Comparison of ENCODE assay signal across 8 mouse cellular contexts in genomic region chr7:3423895-3424294, GRCm38 (mm10). TPM values are rescaled to one million over a fixed set of nuclear protein-coding genes. Genes with fewer than 3 reads are reported as not detected.
DNase-seq lines count a peak whose midpoint lies in the region; ATAC-seq lines count a peak whose summit lies in the region.
"Had no signal": no experiment of that assay in that cellular context is flagged by ENCODE, and none has a peak within 500 bp of the region (broad histone marks: within the 10 kb centered on the region; RNA-seq: fewer than 3 reads in every experiment).

Gene Cacng6, plus strand, starts transcription at chr7:3424195.

- no peak within 1 kb of the TSS for H3K9ac ChIP-seq in liver, embryonic 11.5 days (ENCODE audit: low read depth, low read length)
- H3K9ac ChIP-seq in forebrain, embryonic 16.5 days (replicated peaks; ENCODE audit: low read depth, low read length) = 0 out of 2 replicates have a peak within 1 kb of the TSS, but pooled peaks have one; percentile 20
- H3K9ac ChIP-seq in stomach, embryonic 15.5 days = no peak within 1 kb of the TSS
- H3K9ac ChIP-seq: liver, embryonic 13.5 days had no signal

- H3K27ac ChIP-seq in liver, embryonic 11.5 days (ENCODE audit: low read depth, low read length) = no peak within 1 kb of the TSS
- H3K27ac ChIP-seq in forebrain, embryonic 16.5 days (ENCODE audit: low read length) = no peak within 1 kb of the TSS
- H3K27ac ChIP-seq in limb, embryonic 10.5 days = no peak within 1 kb of the TSS
- no peak within 1 kb of the TSS for H3K27ac ChIP-seq in stomach, embryonic 15.5 days
- H3K27ac ChIP-seq: liver, embryonic 13.5 days had no signal

- peaks cover 68% of the 10 kb centered on the region for H3K27me3 ChIP-seq in liver, embryonic 11.5 days (replicated peaks; ENCODE audit: control insufficient read depth, insufficient read depth, low read length)
- H3K27me3 ChIP-seq in forebrain, embryonic 16.5 days (replicated peaks; ENCODE audit: control insufficient read depth, insufficient read depth, low read length) = peaks cover 19% of the 10 kb centered on the region
- peaks cover 81% of the 10 kb centered on the region for H3K27me3 ChIP-seq in limb, embryonic 10.5 days (ENCODE audit: low read depth, poor library complexity, severe bottlenecking)
- H3K27me3 ChIP-seq in stomach, embryonic 15.5 days (replicated peaks) = peaks cover 41% of the 10 kb centered on the region

- DNase-seq in liver, embryonic 11.5 days (ENCODE audit: low spot score) = no peak
- no peak for DNase-seq in liver
- no peak for DNase-seq in limb, embryonic 10.5 days (ENCODE audit: low spot score)
- no peak for DNase-seq in left cerebral cortex, adult 9 months (ENCODE audit: low spot score in 2 of 2)
- no peak for DNase-seq in adrenal gland, postnatal 4 days (ENCODE audit: low spot score in 2 of 2)
- DNase-seq: liver, embryonic 13.5 days had no signal

- WGBS in liver, embryonic 11.5 days = 30% methylated on average over 4 of the region's 4 CpGs
- 36% methylated on average over 4 of the region's 4 CpGs for WGBS in forebrain, embryonic 16.5 days
- 26% methylated on average over 4 of the region's 4 CpGs for WGBS in limb, embryonic 10.5 days
- WGBS in stomach, embryonic 15.5 days = 49% methylated on average over 4 of the region's 4 CpGs

- H3K9me3 ChIP-seq in liver, embryonic 11.5 days (ENCODE audit: control insufficient read depth, low read length) = no peaks in the 10 kb centered on the region
- H3K9me3 ChIP-seq in forebrain, embryonic 16.5 days (ENCODE audit: control insufficient read depth, low read length) = no peaks in the 10 kb centered on the region
- H3K9me3 ChIP-seq in limb, embryonic 10.5 days (replicated peaks) = no peaks in the 10 kb centered on the region
- H3K9me3 ChIP-seq in stomach, embryonic 15.5 days = no peaks in the 10 kb centered on the region
- H3K9me3 ChIP-seq: liver, embryonic 13.5 days had no signal

- no peaks in the 10 kb centered on the region for H3K36me3 ChIP-seq in liver, embryonic 11.5 days (ENCODE audit: control insufficient read depth, insufficient read depth, low read length)
- no peaks in the 10 kb centered on the region for H3K36me3 ChIP-seq in forebrain, embryonic 16.5 days (ENCODE audit: control insufficient read depth, insufficient read depth)
- no peaks in the 10 kb centered on the region for H3K36me3 ChIP-seq in limb, embryonic 10.5 days
- H3K36me3 ChIP-seq in stomach, embryonic 15.5 days = no peaks in the 10 kb centered on the region
- H3K36me3 ChIP-seq: liver, embryonic 13.5 days had no signal

- no peaks in the 10 kb centered on the region for H3K4me1 ChIP-seq in liver, embryonic 11.5 days (replicated peaks; ENCODE audit: control insufficient read depth, insufficient read depth, low read length)
- H3K4me1 ChIP-seq in forebrain, embryonic 16.5 days (replicated peaks; ENCODE audit: control insufficient read depth, insufficient read depth, low read length) = peaks cover 6% of the 10 kb centered on the region
- peaks cover 8% of the 10 kb centered on the region for H3K4me1 ChIP-seq in limb, embryonic 10.5 days
- no peaks in the 10 kb centered on the region for H3K4me1 ChIP-seq in stomach, embryonic 15.5 days
- H3K4me1 ChIP-seq: liver, embryonic 13.5 days had no signal

- ATAC-seq in liver, embryonic 11.5 days (replicated peaks; ENCODE audit: low FRiP score) = no peak
- no peak for ATAC-seq in forebrain, embryonic 16.5 days
- ATAC-seq in stomach, embryonic 15.5 days (ENCODE audit: insufficient read depth, low FRiP score, low read depth) = no peak

- 0 out of 2 replicates have a peak within 1 kb of the TSS, but pooled peaks have one; percentile 12 for H3K4me3 ChIP-seq in liver, embryonic 11.5 days (ENCODE audit: low read depth, low read length)
- H3K4me3 ChIP-seq in forebrain, embryonic 16.5 days (replicated peaks; ENCODE audit: low read length) = peak within 1 kb of the TSS; percentile 22
- H3K4me3 ChIP-seq in limb, embryonic 10.5 days = peak within 1 kb of the TSS; percentile 46
- H3K4me3 ChIP-seq in stomach, embryonic 15.5 days (replicated peaks) = peak within 1 kb of the TSS; percentile 9; the same call in 1 of the 2 replicates
- H3K4me3 ChIP-seq: liver, embryonic 13.5 days had no signal

- H3K4me2 ChIP-seq in liver, embryonic 11.5 days = peak within 1 kb of the TSS; percentile 25
- H3K4me2 ChIP-seq in forebrain, embryonic 16.5 days (ENCODE audit: low read length) = peak within 1 kb of the TSS; percentile 43
- peak within 1 kb of the TSS; percentile 46 for H3K4me2 ChIP-seq in stomach, embryonic 15.5 days
- H3K4me2 ChIP-seq: liver, embryonic 13.5 days had no signal

RNA-seq across cellular contexts. Expression of gene Cacng6, which starts in this region (rescaled TPM):
- 0.19 TPM in 1 of 2 replicates, not detected in the other for polyA plus RNA-seq in liver, embryonic 11.5 days (2014; fragmentation: Nextera tagmentation; extraction: Ambion mirVana)
- 0.14 TPM in 1 of 2 replicates, not detected in the other for polyA plus RNA-seq in forebrain, embryonic 16.5 days (2015; fragmentation: Nextera tagmentation; extraction: Ambion mirVana)
- polyA plus RNA-seq in limb, embryonic 10.5 days (2016; fragmentation: Nextera tagmentation; extraction: Ambion mirVana) = 0.26 TPM in 1 of 2 replicates, not detected in the other
- polyA plus RNA-seq in stomach, embryonic 15.5 days (2015; fragmentation: Nextera tagmentation; extraction: Ambion mirVana) = 0.36 and 0.43 TPM in 2 replicates
- total RNA-seq in adrenal gland, postnatal 4 days (2021) = 1 to 10 TPM in 1 of 2 experiments, under 1 TPM in 1; 0.39 to 1.5 TPM
